Mouse (Mus musculus) liver, embryonic 12.5 days (tissue): ENCODE results near the gene Catsper2. TPM values are rescaled to one million over a fixed set of nuclear protein-coding genes. Genes with fewer than 3 reads are reported as not detected.
A peak's percentile ranks its signal among the peaks of the same experiment; 100 is the strongest.

Experiments used
- ATAC-seq: fragments of 200-750 bp; cut with Nextera tagmentation; 2 replicates; pipeline ENCODE4 v1.8.0; 2017; ENCODE audit warnings: moderate number of reproducible peaks, mild to moderate bottlenecking, moderate library complexity
- H3K27ac ChIP-seq: fragments of 300-500 bp; sonication (generic); 2 replicates; pipeline ENCODE4 v1.5.1; 2016; ENCODE audit warnings: mild to moderate bottlenecking
- H3K27me3 ChIP-seq: fragments of 300-500 bp; sonication (generic); replicated peaks from 2 replicates; pipeline ENCODE4 v1.6.1; 2016; ENCODE audit warnings: mild to moderate bottlenecking, moderate library complexity
- H3K36me3 ChIP-seq: fragments of 300-500 bp; sonication (generic); 2 replicates; pipeline ENCODE4 v1.6.1; 2016; ENCODE audit warnings: mild to moderate bottlenecking, moderate library complexity
- H3K4me1 ChIP-seq: fragments of 300-500 bp; sonication (generic); 2 replicates; pipeline ENCODE4 v1.6.1; 2016
- H3K4me2 ChIP-seq: fragments of 300-500 bp; sonication (generic); 2 replicates; pipeline ENCODE4 v1.6.1; 2016; ENCODE audit warnings: mild to moderate bottlenecking, moderate library complexity
- H3K4me3 ChIP-seq: fragments of 300-500 bp; sonication (generic); 2 replicates; pipeline ENCODE4 v1.5.1; 2016; ENCODE audit warnings: mild to moderate bottlenecking, moderate library complexity
- H3K9ac ChIP-seq: fragments of 300-500 bp; sonication (generic); 2 replicates; pipeline ENCODE4 v1.6.1; 2016; ENCODE audit warnings: mild to moderate bottlenecking, moderate library complexity
- H3K9me3 ChIP-seq: fragments of 300-500 bp; sonication (generic); replicated peaks from 2 replicates; pipeline ENCODE4 v1.6.1; 2016; ENCODE audit warnings: mild to moderate bottlenecking, moderate library complexity
- WGBS: fragments of 180-500 bp; shearing (Covaris S2); methylation state at CpG from one replicate; pipeline ENCODE4 v1.1.7; 2016; ENCODE audit not compliant: insufficient replicate concordance; 5-methylcytosine and 5-hydroxymethylcytosine counted together
- polyA plus RNA-seq: library from polyadenylated mRNA; unstranded; fragments of >200 nt; fragmentation: Nextera tagmentation; extraction: Ambion mirVana; gene quantifications from 2 replicates; pipeline ENCODE4 v1.2.1, GENCODE M21; 2016

Catsper2 gene
- polyA plus RNA-seq, 1 experiment from 2014 or later, result 1.0 TPM

GRCm38 (mm10) chr2:121370921-121371320 is 42.7 kb downstream of the Catsper2 start:
- ATAC-seq, result no peak
- Histone ChIP-seq H3K9me3 (no peaks in the 10 kb centered on the region), H3K4me1 (no peaks in the 10 kb centered on the region), H3K9ac (no peak overlapping the region), H3K27me3 (0 out of 2 replicates have a peak, but pooled peaks cover 4% of the 10 kb centered on the region), H3K36me3 (no peaks in the 10 kb centered on the region), H3K27ac (no peak overlapping the region), H3K4me3 (no peak overlapping the region), H3K4me2 (no peak overlapping the region)
- 64% methylated on average over 5 of the region's 5 CpGs for WGBS

DNA sequence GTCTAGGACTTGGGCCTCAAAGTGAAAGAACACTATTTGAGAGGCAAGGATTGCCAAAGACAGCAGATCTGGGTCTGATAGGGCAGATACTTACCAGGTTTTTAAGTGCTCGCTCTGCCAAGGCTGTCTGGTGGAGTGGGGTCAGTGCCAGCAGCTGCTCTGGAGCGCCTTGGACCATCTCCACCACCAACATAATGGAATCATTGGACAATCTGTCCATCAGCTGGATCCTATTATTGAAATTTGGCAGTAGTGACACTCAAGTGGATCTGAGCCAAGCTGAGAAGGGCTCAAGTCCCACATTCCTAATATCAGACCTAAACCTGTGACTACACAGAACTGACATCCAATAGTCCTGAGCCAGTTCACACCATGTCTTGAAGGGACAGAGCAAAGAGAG is 44.8 kb downstream of the Catsper2 start:
- H3K4me1 ChIP-seq, result no peaks in the 10 kb centered on the region
- H3K4me3 ChIP-seq, result no peak overlapping the region
- no peak overlapping the region for H3K9ac ChIP-seq
- 0 out of 2 replicates have a peak, but pooled peaks cover 7% of the 10 kb centered on the region for H3K27me3 ChIP-seq
- ATAC-seq, result no peak
- no peak overlapping the region for H3K27ac ChIP-seq
- no peak overlapping the region for H3K4me2 ChIP-seq
- no peaks in the 10 kb centered on the region for H3K36me3 ChIP-seq
- H3K9me3 ChIP-seq, result no peaks in the 10 kb centered on the region
- WGBS, result 62% methylated on average over 2 of the region's 2 CpGs

- Histone ChIP-seq H3K27ac (no peak overlapping the region), H3K4me1 (peaks cover 2% of the 10 kb centered on the region), H3K36me3 (no peaks in the 10 kb centered on the region), H3K9ac (no peak overlapping the region), H3K9me3 (no peaks in the 10 kb centered on the region), H3K4me2 (no peak overlapping the region), H3K27me3 (peaks cover 37% of the 10 kb centered on the region), H3K4me3 (no peak overlapping the region)
- no peak for ATAC-seq
- WGBS, result 70% methylated on average over 3 of the region's 3 CpGs
Observed at GRCm38 (mm10) chr2:121363656-121364055, 49.9 kb downstream of the Catsper2 start.

GRCm38 (mm10) chr2:121359461-121359860 is 54.1 kb downstream of the Catsper2 start:
- ATAC-seq, result no peak
- H3K27ac ChIP-seq, result no peak overlapping the region
- H3K4me1 ChIP-seq, result peaks cover 13% of the 10 kb centered on the region
- no peak overlapping the region for H3K4me3 ChIP-seq
- no peak overlapping the region for H3K4me2 ChIP-seq
- H3K27me3 ChIP-seq, result peaks cover 65% of the 10 kb centered on the region
- H3K9me3 ChIP-seq, result no peaks in the 10 kb centered on the region
- H3K36me3 ChIP-seq, result no peaks in the 10 kb centered on the region
- WGBS, result 41% methylated on average over 4 of the region's 4 CpGs
- H3K9ac ChIP-seq, result no peak overlapping the region

DNA sequence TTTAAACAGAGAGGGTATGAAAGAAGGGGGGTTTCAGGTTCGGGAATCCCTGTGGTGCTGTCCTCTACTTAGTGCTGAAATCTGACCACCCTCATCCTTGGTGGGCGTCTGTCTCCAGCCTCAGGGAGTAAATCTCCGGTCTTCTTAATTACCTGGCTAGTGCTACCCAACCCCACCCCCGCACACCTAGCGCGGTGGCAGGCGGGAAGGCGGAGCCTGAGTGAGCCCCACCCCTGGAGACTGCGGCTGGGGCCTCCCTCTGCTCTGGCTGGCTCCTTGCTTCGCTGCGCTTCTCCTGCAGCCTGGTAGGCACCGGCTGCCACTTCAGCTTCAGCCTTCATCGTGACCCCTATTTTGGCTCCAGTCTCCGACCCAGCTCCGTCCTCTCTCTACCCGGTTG is 55.2 kb downstream of the Catsper2 start:
- H3K4me1 ChIP-seq, result peaks cover 21% of the 10 kb centered on the region
- WGBS, result 3% methylated on average over 16 of the region's 16 CpGs
- no peak for ATAC-seq
- no peaks in the 10 kb centered on the region for H3K9me3 ChIP-seq
- H3K9ac ChIP-seq, result no peak overlapping the region
- H3K27ac ChIP-seq, result no peak overlapping the region
- peaks cover 76% of the 10 kb centered on the region for H3K27me3 ChIP-seq
- no peak overlapping the region for H3K4me3 ChIP-seq
- H3K4me2 ChIP-seq, result peak overlapping the region; percentile 24; the same call in 1 of the 2 replicates
- H3K36me3 ChIP-seq, result no peaks in the 10 kb centered on the region

GRCm38 (mm10) chr2:121357961-121358360 is 55.6 kb downstream of the Catsper2 start:
- 3% methylated on average over 4 of the region's 4 CpGs for WGBS
- H3K4me1 ChIP-seq, result peaks cover 21% of the 10 kb centered on the region
- peaks cover 80% of the 10 kb centered on the region for H3K27me3 ChIP-seq
- no peak overlapping the region for H3K27ac ChIP-seq
- no peak for ATAC-seq
- no peak overlapping the region for H3K9ac ChIP-seq
- no peaks in the 10 kb centered on the region for H3K36me3 ChIP-seq
- no peak overlapping the region for H3K4me3 ChIP-seq
- no peak overlapping the region for H3K4me2 ChIP-seq
- H3K9me3 ChIP-seq, result no peaks in the 10 kb centered on the region

- WGBS, result 54% methylated on average over 5 of the region's 5 CpGs
- H3K4me3 ChIP-seq, result no peak within 1 kb of the TSS
- peaks cover 76% of the 10 kb centered on the region for H3K27me3 ChIP-seq
- H3K4me1 ChIP-seq, result peaks cover 21% of the 10 kb centered on the region
- no peak within 1 kb of the TSS for H3K9ac ChIP-seq
- ATAC-seq, result no peak
- no peaks in the 10 kb centered on the region for H3K9me3 ChIP-seq
- no peaks in the 10 kb centered on the region for H3K36me3 ChIP-seq
- no peak within 1 kb of the TSS for H3K27ac ChIP-seq
- H3K4me2 ChIP-seq, result peak within 1 kb of the TSS; percentile 24; the same call in 1 of the 2 replicates
Observed at GRCm38 (mm10) chr2:121357494-121357893, 56.1 kb downstream of the Catsper2 start, which contains the start of gene Ckmt1. Gene Ckmt1 (plus strand): TSS chr2:121357714.

DNA sequence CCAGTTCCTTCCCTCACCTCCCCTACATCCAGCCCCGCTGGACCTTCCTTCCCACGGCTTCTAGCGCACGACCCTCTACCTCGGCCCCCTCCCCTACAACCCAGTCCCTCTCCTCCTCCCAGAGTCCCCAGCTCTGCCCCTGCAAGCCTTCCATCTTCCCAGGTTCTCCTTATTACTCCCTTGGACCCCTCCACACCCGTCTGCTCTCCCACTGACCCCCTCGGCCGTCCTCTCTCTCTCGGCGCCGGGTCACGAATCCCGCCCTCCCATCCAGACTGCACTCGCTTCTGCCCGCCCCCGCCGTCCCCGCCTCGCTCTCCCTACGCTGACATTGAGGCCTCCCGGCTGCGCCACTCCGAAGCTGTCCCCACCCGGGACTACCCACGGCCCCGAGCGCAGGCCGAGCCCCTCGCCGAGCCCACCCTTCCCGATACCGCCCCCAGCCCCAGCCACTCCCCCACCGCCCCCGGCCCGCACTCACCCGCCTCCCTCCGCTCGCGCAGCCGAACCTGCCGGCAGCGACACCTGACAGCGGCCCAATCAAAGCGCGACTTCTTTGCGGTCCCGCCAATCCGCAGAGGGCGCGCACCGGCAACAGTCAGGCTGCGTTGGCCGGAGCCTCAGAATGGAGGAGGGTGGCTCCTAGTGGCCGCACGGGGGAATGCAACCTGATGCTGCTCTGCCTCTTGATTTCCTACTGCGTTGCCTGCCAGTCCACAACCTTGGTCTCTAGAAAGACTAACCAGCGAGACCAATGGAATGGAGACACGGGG is 58.6 kb downstream of the Catsper2 start, which contains the start of gene Ppip5k1:
Gene Ppip5k1 (minus strand): TSS at position 577 of the 773 bp plus-strand sequence.
- Histone ChIP-seq H3K36me3 (no peaks in the 10 kb centered on the region), H3K9ac (peak within 1 kb of the TSS; percentile 84), H3K27ac (peak within 1 kb of the TSS; percentile 64; the same call in 1 of the 2 replicates), H3K4me3 (peak within 1 kb of the TSS; percentile 81), H3K4me2 (peak within 1 kb of the TSS; percentile 98), H3K9me3 (no peaks in the 10 kb centered on the region), H3K4me1 (peaks cover 21% of the 10 kb centered on the region), H3K27me3 (peaks cover 63% of the 10 kb centered on the region)
- ATAC-seq, result peak; percentile 97
- under 1% methylated on average over 58 of the region's 58 CpGs for WGBS

DNA sequence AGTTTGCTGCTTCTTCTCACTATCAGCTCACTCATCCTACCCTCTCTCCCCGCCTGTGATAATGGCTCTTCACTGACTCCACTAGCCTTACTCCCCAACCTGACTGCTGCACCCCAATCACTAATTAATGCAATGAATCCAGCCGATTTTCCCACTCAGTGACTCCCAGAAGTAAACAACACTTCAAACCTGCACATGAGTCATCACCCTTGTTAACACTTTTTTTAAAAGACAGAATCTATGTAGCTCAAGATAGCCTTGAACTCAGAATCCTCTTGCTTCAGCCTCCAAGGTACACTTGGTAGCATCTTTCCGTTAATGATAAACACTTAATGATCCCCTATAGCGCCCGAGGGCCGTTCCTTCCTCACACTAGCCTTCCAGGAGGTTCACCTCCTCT is 59.2 kb downstream of the Catsper2 start:
- no peaks in the 10 kb centered on the region for H3K9me3 ChIP-seq
- 4% methylated on average over 6 of the region's 6 CpGs for WGBS
- peaks cover 21% of the 10 kb centered on the region for H3K4me1 ChIP-seq
- peak overlapping the region; percentile 98 for H3K4me2 ChIP-seq
- H3K27me3 ChIP-seq, result peaks cover 56% of the 10 kb centered on the region
- H3K27ac ChIP-seq, result 0 out of 2 replicates have a peak overlapping the region, but pooled peaks have one; percentile 64
- peak overlapping the region; percentile 81 for H3K4me3 ChIP-seq
- H3K36me3 ChIP-seq, result peaks cover 5% of the 10 kb centered on the region
- H3K9ac ChIP-seq, result peak overlapping the region; percentile 84
- ATAC-seq, result peak; percentile 2; the same call in 1 of the 2 replicates

- Histone ChIP-seq H3K4me1 (peaks cover 16% of the 10 kb centered on the region), H3K36me3 (peaks cover 10% of the 10 kb centered on the region), H3K4me3 (no peak overlapping the region), H3K9ac (no peak overlapping the region), H3K9me3 (no peaks in the 10 kb centered on the region), H3K27me3 (peaks cover 44% of the 10 kb centered on the region), H3K27ac (no peak overlapping the region), H3K4me2 (no peak overlapping the region)
- ATAC-seq, result no peak
- 58% methylated on average over 8 of the region's 8 CpGs for WGBS
Observed at GRCm38 (mm10) chr2:121353156-121353555, 60.4 kb downstream of the Catsper2 start.
